Mouse (Mus musculus) liver, embryonic 14.5 days (tissue): ENCODE measurements around the gene Kpna6. TPM values are rescaled to one million over a fixed set of nuclear protein-coding genes. Genes with fewer than 3 reads are reported as not detected.
A peak's percentile ranks its signal among the peaks of the same experiment; 100 is the strongest.

Source experiments
- ATAC-seq: fragments of 200-750 bp; cut with Nextera tagmentation; 2 replicates; pipeline ENCODE4 v1.8.0; 2017; ENCODE audit warnings: moderate number of reproducible peaks, mild to moderate bottlenecking, moderate library complexity; ENCODE audit not compliant: insufficient read depth
- DNase-seq, 3 experiments: peaks; one replicate each; pipeline ENCODE4 v3.0.0-alpha.2; 2012 to 2013; ENCODE audit warnings: low read depth in 3 of 3, low spot score in 3 of 3
- H3K27ac ChIP-seq: fragments of 300-500 bp; sonication (generic); 2 replicates; pipeline ENCODE4 v1.5.1; 2014; ENCODE audit warnings: moderate library complexity, mild to moderate bottlenecking, control low read depth, inconsistent platforms
- H3K27me3 ChIP-seq: fragments of 300-500 bp; sonication (generic); 2 replicates; pipeline ENCODE4 v1.6.1; 2014; ENCODE audit warnings: mild to moderate bottlenecking, low read length, moderate library complexity; ENCODE audit not compliant: control insufficient read depth, insufficient read depth
- H3K36me3 ChIP-seq: fragments of 300-500 bp; sonication (generic); replicated peaks from 2 replicates; pipeline ENCODE4 v1.6.1; 2014; ENCODE audit warnings: low read depth; ENCODE audit not compliant: control insufficient read depth, insufficient read depth
- H3K4me1 ChIP-seq, 2 experiments: fragments of 200-500 bp in 1 of 2; fragments of 300-500 bp in 1 of 2; sonication (generic) in 1 of 2; replicated peaks; 2 replicates each; pipeline ENCODE4 v1.6.1; 2012 to 2014; ENCODE audit warnings: antibody characterized with exemption in 1 of 2, inconsistent platforms in 1 of 2, low read length in 1 of 2; ENCODE audit not compliant: control insufficient read depth in 2 of 2, insufficient read depth in 2 of 2
- H3K4me2 ChIP-seq: fragments of 300-500 bp; sonication (generic); 2 replicates; pipeline ENCODE4 v1.6.1; 2014; ENCODE audit warnings: low read depth, mild to moderate bottlenecking, control low read depth, moderate library complexity
- H3K4me3 ChIP-seq, 2 experiments: fragments of 200-500 bp in 1 of 2; fragments of 300-500 bp in 1 of 2; sonication (generic) in 1 of 2; 2 replicates each; pipeline ENCODE4 v1.5.1; 2012 to 2014; ENCODE audit warnings: low read depth in 2 of 2, low read length in 2 of 2, mild to moderate bottlenecking in 2 of 2, control low read depth in 1 of 2, inconsistent platforms in 1 of 2, moderate library complexity in 1 of 2; ENCODE audit not compliant: insufficient read depth in 1 of 2
- H3K9ac ChIP-seq: fragments of 300-500 bp; sonication (generic); replicated peaks from 2 replicates; pipeline ENCODE4 v1.6.1; 2014; ENCODE audit warnings: mild to moderate bottlenecking, control low read depth, moderate library complexity
- H3K9me3 ChIP-seq: fragments of 300-500 bp; sonication (generic); 2 replicates; pipeline ENCODE4 v1.6.1; 2016; ENCODE audit warnings: low read length, mixed read lengths; ENCODE audit not compliant: control insufficient read depth
- CTCF ChIP-seq: IDR thresholded peaks from 2 replicates; pipeline ENCODE4 v1.5.1; 2016; ENCODE audit warnings: antibody characterized with exemption, low read depth, control low read depth
- EP300 ChIP-seq: IDR thresholded peaks from 2 replicates; pipeline ENCODE4 v1.6.1; 2016; ENCODE audit warnings: antibody characterized with exemption, low read depth
- WGBS: fragments of 180-500 bp; shearing (Covaris S2); extraction: QIAGEN DNeasy Blood & Tissue Kit; methylation state at CpG from one replicate; pipeline ENCODE4 v1.1.7; 2014; ENCODE audit not compliant: insufficient replicate concordance; 5-methylcytosine and 5-hydroxymethylcytosine counted together
- polyA plus RNA-seq, 2 experiments: library from polyadenylated mRNA; depleted of rRNA in 1 of 2; stranded (reverse) in 1 of 2; unstranded in 1 of 2; fragments of >200 nt; fragmentation: Nextera tagmentation in 1 of 2; extraction: Ambion mirVana in 1 of 2; gene quantifications; 2 replicates each; pipeline versions ENCODE4 v1.2.1 to v1.2.3; 2012 to 2014

Gene Kpna6
- polyA plus RNA-seq, 2 experiments = 5.4 to 10.1 TPM

- Histone ChIP-seq H3K27ac (no peak within 1 kb of the TSS), H3K9ac (no peak within 1 kb of the TSS), H3K9me3 (no peaks in the 10 kb centered on the region), H3K36me3 (peaks cover 4% of the 10 kb centered on the region), H3K4me1 (peaks cover 5% of the 10 kb centered on the region in 2 experiments), H3K4me3 (no peak within 1 kb of the TSS), H3K27me3 (no peaks in the 10 kb centered on the region), H3K4me2 (no peak within 1 kb of the TSS)
- ATAC-seq = no peak
- no peak for TF ChIP-seq CTCF
- no peak for TF ChIP-seq EP300
- DNase-seq = no peak
- 76% methylated on average over 6 of the region's 6 CpGs for WGBS
Observed at GRCm38 (mm10) chr4:129614093-129614492, 58.5 kb downstream of the Kpna6 start, which contains the start of gene Dcdc2b. Dcdc2b (minus strand) TSS chr4:129614257.

- DNase-seq = no peak
- ATAC-seq = no peak
- Histone ChIP-seq H3K27me3 (no peaks in the 10 kb centered on the region), H3K4me1 (peaks cover 0 to 3% of the 10 kb centered on the region in 2 experiments; a peak in 1 of 4 replicates), H3K4me3 (no peak overlapping the region), H3K9ac (no peak overlapping the region), H3K36me3 (peaks cover 22% of the 10 kb centered on the region), H3K27ac (no peak overlapping the region), H3K9me3 (no peaks in the 10 kb centered on the region), H3K4me2 (no peak overlapping the region)
- TF ChIP-seq CTCF = no peak
- TF ChIP-seq EP300 = no peak
- 58% methylated on average over 4 of the region's 4 CpGs for WGBS
Observed at GRCm38 (mm10) chr4:129610472-129610871, 62.1 kb downstream of the Kpna6 start.

GRCm38 (mm10) chr4:129610026-129610425 is 62.5 kb downstream of the Kpna6 start:
- Histone ChIP-seq H3K9me3 (no peaks in the 10 kb centered on the region), H3K4me3 (no peak overlapping the region), H3K27me3 (no peaks in the 10 kb centered on the region), H3K4me1 (peaks cover 0 to 3% of the 10 kb centered on the region in 2 experiments; a peak in 1 of 4 replicates), H3K4me2 (no peak overlapping the region), H3K27ac (no peak overlapping the region), H3K9ac (no peak overlapping the region), H3K36me3 (peaks cover 25% of the 10 kb centered on the region)
- TF ChIP-seq EP300 (no peak), CTCF (no peak)
- 84% methylated on average over 4 of the region's 4 CpGs for WGBS
- ATAC-seq (no peak), DNase-seq (no peak)

GRCm38 (mm10) chr4:129609139-129609631 is 63.4 kb downstream of the Kpna6 start:
- DNase-seq = no peak
- Histone ChIP-seq H3K27ac (no peak overlapping the region), H3K36me3 (peaks cover 34% of the 10 kb centered on the region), H3K4me1 (peaks cover 0 to 3% of the 10 kb centered on the region in 2 experiments; a peak in 1 of 4 replicates), H3K9me3 (no peaks in the 10 kb centered on the region), H3K27me3 (no peaks in the 10 kb centered on the region), H3K9ac (no peak overlapping the region), H3K4me3 (no peak overlapping the region), H3K4me2 (no peak overlapping the region)
- ATAC-seq = 0 out of 2 replicates have a peak, but pooled peaks have one; percentile 1
- WGBS = 73% methylated on average over 12 of the region's 12 CpGs
- no peak for TF ChIP-seq CTCF
- TF ChIP-seq EP300 = no peak

GRCm38 (mm10) chr4:129608426-129609025 is 64.0 kb downstream of the Kpna6 start:
- peaks cover 40% of the 10 kb centered on the region for H3K36me3 ChIP-seq
- WGBS = 32% methylated on average over 7 of the region's 7 CpGs
- peak; percentile 73 to 80 (median 76) for DNase-seq
- H3K4me3 ChIP-seq = no peak overlapping the region
- peak; percentile 84 for ATAC-seq
- no peaks in the 10 kb centered on the region for H3K9me3 ChIP-seq
- peak overlapping the region; percentile 28; the same call in 1 of the 2 replicates for H3K27ac ChIP-seq
- no peaks in the 10 kb centered on the region for H3K27me3 ChIP-seq
- peak; percentile 41; the same call in 1 of the 2 replicates for TF ChIP-seq EP300
- peak; percentile 98 for TF ChIP-seq CTCF
- no peak overlapping the region for H3K4me2 ChIP-seq
- H3K4me1 ChIP-seq = peaks cover 0 to 3% of the 10 kb centered on the region in 2 experiments; a peak in 1 of 4 replicates
- H3K9ac ChIP-seq = no peak overlapping the region
